Mouse (Mus musculus) heart, postnatal 0 days (tissue): ENCODE results near the gene Sfta2. TPM values are rescaled to one million over a fixed set of nuclear protein-coding genes. Genes with fewer than 3 reads are reported as not detected.

ENCODE experiments used
- ATAC-seq: fragments of 200-750 bp; cut with Nextera tagmentation; 2 replicates; pipeline ENCODE4 v1.8.0; 2017; ENCODE audit warnings: low read depth, moderate number of reproducible peaks, moderate library complexity; ENCODE audit not compliant: insufficient read depth
- DNase-seq: peaks from one replicate; pipeline ENCODE4 v3.0.0-alpha.2; 2016; ENCODE audit warnings: low spot score
- H3K27ac ChIP-seq: fragments of 300-500 bp; sonication (generic); 2 replicates; pipeline ENCODE4 v1.5.1; 2014; ENCODE audit warnings: low read depth, mild to moderate bottlenecking
- H3K27me3 ChIP-seq: fragments of 300-500 bp; sonication (generic); 2 replicates; pipeline ENCODE4 v1.6.1; 2014; ENCODE audit warnings: low read length, mixed read lengths; ENCODE audit not compliant: control insufficient read depth, insufficient read depth
- H3K36me3 ChIP-seq: fragments of 300-500 bp; sonication (generic); replicated peaks from 2 replicates; pipeline ENCODE4 v1.6.1; 2014; ENCODE audit warnings: low read length, mixed read lengths; ENCODE audit not compliant: control insufficient read depth, insufficient read depth
- H3K4me1 ChIP-seq: fragments of 300-500 bp; sonication (generic); 2 replicates; pipeline ENCODE4 v1.6.1; 2014; ENCODE audit warnings: antibody characterized with exemption; ENCODE audit not compliant: control insufficient read depth, insufficient read depth
- H3K4me2 ChIP-seq: fragments of 300-500 bp; sonication (generic); 2 replicates; pipeline ENCODE4 v1.6.1; 2014; ENCODE audit warnings: low read depth, mild to moderate bottlenecking, low read length, moderate library complexity
- H3K4me3 ChIP-seq: fragments of 300-500 bp; sonication (generic); 2 replicates; pipeline ENCODE4 v1.5.1; 2014; ENCODE audit warnings: low read depth, low read length
- H3K9ac ChIP-seq: fragments of 300-500 bp; sonication (generic); replicated peaks from 2 replicates; pipeline ENCODE4 v1.6.1; 2014; ENCODE audit warnings: low read depth, low read length, mixed read lengths
- H3K9me3 ChIP-seq: fragments of 300-500 bp; sonication (generic); replicated peaks from 2 replicates; pipeline ENCODE4 v1.6.1; 2016; ENCODE audit warnings: low read length; ENCODE audit not compliant: control insufficient read depth
- CTCF ChIP-seq: IDR thresholded peaks from 2 replicates; pipeline ENCODE4 v1.5.1; 2016; ENCODE audit warnings: antibody characterized with exemption, control low read depth, low read depth
- EP300 ChIP-seq: IDR thresholded peaks from 2 replicates; pipeline ENCODE4 v1.6.1; 2016; ENCODE audit warnings: antibody characterized with exemption, low read depth
- WGBS: fragments of 180-500 bp; shearing (Covaris S2); extraction: QIAGEN DNeasy Blood & Tissue Kit; methylation state at CpG from one replicate; pipeline ENCODE4 v1.1.7; 2014; 5-methylcytosine and 5-hydroxymethylcytosine counted together
- polyA plus RNA-seq: library from polyadenylated mRNA; unstranded; fragments of >200 nt; fragmentation: Nextera tagmentation; extraction: Ambion mirVana; gene quantifications from 2 replicates; pipeline ENCODE4 v1.2.1, GENCODE M21; 2015
- total RNA-seq: library from RNA; depleted of rRNA; stranded (reverse); fragments of >200 nt; gene quantifications from 2 replicates; pipeline ENCODE4 v1.2.3, GENCODE M21; 2014; ENCODE audit warnings: low replicate concordance

Gene Sfta2
- total and polyA plus RNA-seq, 2 experiments from 2014 or later: not detected

DNA sequence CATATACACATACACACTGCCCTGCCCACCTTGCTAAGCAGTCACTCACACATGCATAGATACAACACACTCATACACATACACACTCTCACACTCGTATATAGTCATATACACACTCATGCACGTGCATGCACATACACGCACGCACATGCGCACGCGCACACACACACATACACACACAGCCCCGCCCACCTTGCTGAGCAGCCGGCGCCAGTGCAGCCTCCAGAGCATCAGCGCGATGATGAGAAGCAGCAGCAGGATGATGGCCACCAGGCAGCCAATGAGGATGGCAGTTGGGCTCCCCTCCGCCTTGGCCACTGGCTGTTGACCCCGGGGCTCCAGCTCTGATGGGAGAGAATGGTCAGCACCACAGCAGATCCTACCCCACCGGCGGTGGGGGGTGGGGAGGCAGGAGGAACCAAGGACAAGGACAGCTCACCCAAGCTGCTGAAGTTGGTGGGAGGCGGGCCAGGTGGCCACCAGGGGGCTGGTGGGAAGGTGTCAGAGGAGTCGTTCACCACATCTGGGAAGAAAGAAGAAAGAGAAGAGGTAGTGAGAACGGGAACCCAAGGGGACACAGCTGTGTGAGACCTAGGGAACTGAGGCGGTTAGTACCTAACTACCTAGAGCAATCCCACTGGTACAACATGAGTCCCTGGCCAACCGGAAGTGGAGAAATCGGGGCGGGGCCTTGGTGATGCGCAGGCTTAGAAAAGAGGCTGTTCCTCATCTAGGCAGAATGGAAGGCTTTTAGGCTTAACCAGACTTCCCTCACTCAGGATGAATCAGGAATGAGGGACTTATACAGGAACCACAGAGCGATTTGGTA is 87.2 kb downstream of the Sfta2 start:
- Histone ChIP-seq H3K27me3 (no peaks in the 10 kb centered on the region), H3K4me1 (no peaks in the 10 kb centered on the region), H3K4me3 (no peak overlapping the region), H3K9ac (no peak overlapping the region), H3K9me3 (no peaks in the 10 kb centered on the region), H3K4me2 (no peak overlapping the region), H3K36me3 (peaks cover 98% of the 10 kb centered on the region), H3K27ac (no peak overlapping the region)
- no peak for DNase-seq
- TF ChIP-seq EP300 (no peak), CTCF (no peak; the same call in 1 of the 2 replicates)
- WGBS: 83% methylated on average over 25 of the region's 25 CpGs
- no peak for ATAC-seq

DNA sequence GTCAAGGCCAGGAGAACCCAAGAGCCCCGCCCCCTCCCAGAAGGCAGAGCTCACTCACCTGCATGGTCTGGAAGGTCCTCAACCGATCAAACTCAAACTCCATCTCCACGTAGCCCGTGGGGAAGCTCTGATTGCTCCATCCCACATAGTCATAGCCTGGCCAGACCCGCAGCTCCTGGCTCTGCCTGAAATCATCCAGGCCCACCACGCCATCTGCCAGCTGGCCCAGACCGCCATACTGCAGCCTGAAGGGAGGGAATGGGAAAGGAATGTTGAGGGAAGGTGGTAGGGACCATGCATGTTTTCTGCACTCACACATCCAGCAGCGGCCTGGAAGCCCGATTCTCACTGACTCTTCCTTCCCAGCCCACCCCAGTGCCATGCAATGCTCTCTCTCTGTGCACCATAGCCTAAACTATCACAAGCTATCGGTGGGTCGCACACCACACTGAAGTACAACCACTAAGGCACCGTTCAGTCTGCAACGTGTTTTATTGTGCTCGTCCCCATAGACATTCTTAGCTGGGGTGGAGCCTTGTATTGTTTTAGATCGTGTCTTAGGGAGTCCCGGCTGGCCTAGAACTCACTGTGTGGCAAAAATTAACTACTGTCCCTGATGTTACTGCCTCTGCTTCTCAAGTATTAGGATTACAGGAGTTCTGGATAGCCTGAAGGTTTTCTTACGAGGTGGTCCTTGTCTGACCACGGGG is 88.7 kb downstream of the Sfta2 start:
- H3K27me3 ChIP-seq: no peaks in the 10 kb centered on the region
- ATAC-seq (no peak), DNase-seq (no peak)
- H3K9ac ChIP-seq: no peak overlapping the region
- H3K9me3 ChIP-seq: no peaks in the 10 kb centered on the region
- 81% methylated on average over 18 of the region's 18 CpGs for WGBS
- TF ChIP-seq CTCF (no peak), EP300 (no peak)
- H3K27ac ChIP-seq: no peak overlapping the region
- H3K4me1 ChIP-seq: no peaks in the 10 kb centered on the region
- no peak overlapping the region for H3K4me2 ChIP-seq
- H3K4me3 ChIP-seq: no peak overlapping the region
- peaks cover 87% of the 10 kb centered on the region for H3K36me3 ChIP-seq

DNA sequence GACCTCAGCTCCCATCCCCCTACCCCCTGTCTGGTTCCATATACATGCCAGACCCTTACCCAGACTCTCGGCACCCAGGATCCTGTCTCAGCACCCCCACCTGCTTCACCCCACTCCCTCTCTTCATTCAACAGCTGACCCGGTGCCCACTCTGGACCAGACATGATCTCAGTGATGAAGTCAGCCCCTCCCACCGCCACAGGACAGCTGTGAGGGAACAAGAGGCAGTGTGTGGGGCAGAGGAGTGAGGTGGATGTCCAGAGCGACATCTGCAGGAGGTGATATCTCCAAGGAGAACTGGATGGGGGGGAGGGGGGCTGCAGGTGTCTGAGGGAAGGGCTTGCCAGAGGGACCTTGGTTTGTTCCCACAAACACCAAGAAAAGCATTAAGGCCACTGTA is 90.5 kb downstream of the Sfta2 start:
- Histone ChIP-seq H3K4me2 (no peak overlapping the region), H3K9ac (no peak overlapping the region), H3K27ac (no peak overlapping the region), H3K9me3 (no peaks in the 10 kb centered on the region), H3K36me3 (peaks cover 75% of the 10 kb centered on the region), H3K4me1 (no peaks in the 10 kb centered on the region), H3K4me3 (no peak overlapping the region), H3K27me3 (no peaks in the 10 kb centered on the region)
- WGBS: 73% methylated on average over 4 of the region's 4 CpGs
- TF ChIP-seq CTCF (no peak), EP300 (no peak)
- ATAC-seq (no peak), DNase-seq (no peak)

DNA sequence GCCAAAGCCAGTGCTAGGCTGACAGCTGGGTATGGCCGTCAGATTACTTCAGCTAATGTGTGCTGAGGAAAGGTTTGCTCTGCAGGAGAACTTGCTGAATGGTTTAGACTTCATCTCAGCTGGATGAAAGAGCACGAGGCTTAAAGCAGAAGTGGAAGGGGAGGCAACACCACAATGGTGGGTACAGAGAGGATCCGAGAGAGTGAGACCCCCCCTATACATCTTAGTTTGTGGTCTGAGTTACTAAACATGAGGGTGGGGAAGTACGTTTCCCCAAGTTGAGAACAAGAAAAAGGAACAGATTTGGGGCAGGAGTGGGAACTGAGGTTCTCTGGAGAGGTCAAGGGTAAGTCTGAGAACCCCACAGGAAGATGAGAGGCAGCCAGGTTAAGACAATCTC is 91.0 kb downstream of the Sfta2 start:
- no peak overlapping the region for H3K4me2 ChIP-seq
- TF ChIP-seq CTCF (no peak), EP300 (no peak)
- WGBS: 67% methylated on average over 4 of the region's 4 CpGs
- H3K36me3 ChIP-seq: peaks cover 69% of the 10 kb centered on the region
- H3K4me1 ChIP-seq: peaks cover 4% of the 10 kb centered on the region; the same call in 1 of the 2 replicates
- H3K27ac ChIP-seq: no peak overlapping the region
- H3K27me3 ChIP-seq: no peaks in the 10 kb centered on the region
- H3K4me3 ChIP-seq: no peak overlapping the region
- H3K9ac ChIP-seq: no peak overlapping the region
- ATAC-seq (no peak), DNase-seq (no peak)
- H3K9me3 ChIP-seq: no peaks in the 10 kb centered on the region

DNA sequence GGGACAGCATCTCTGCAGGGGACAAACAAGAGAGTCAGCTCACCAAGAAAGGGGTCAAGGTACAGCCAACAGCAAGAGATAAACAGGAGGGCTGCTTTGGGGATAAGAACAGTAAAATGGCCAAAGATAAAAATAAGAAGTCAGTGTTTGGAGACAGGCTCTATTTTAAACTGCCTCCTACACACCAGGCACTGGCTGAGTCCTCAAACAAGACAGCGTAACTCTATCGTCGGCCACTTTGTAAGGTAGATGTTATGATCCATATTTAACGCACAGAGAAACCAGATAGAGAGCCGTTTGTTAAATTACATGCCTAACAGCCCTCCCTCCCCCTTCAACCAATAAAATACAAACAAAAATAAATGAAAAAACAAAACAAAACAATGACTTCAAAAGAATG is 92.6 kb downstream of the Sfta2 start:
- no peak overlapping the region for H3K9ac ChIP-seq
- H3K9me3 ChIP-seq: no peaks in the 10 kb centered on the region
- no peak overlapping the region for H3K4me3 ChIP-seq
- H3K27me3 ChIP-seq: no peaks in the 10 kb centered on the region
- H3K36me3 ChIP-seq: peaks cover 55% of the 10 kb centered on the region
- H3K4me2 ChIP-seq: no peak overlapping the region
- ATAC-seq: no peak
- TF ChIP-seq EP300: no peak
- TF ChIP-seq CTCF: no peak
- no peak for DNase-seq
- WGBS: 62% methylated on average over 5 of the region's 5 CpGs
- H3K4me1 ChIP-seq: peaks cover 9% of the 10 kb centered on the region; the same call in 1 of the 2 replicates
- H3K27ac ChIP-seq: no peak overlapping the region
